Mouse (Mus musculus): ENCODE data around the gene Hopx.

DNA sequence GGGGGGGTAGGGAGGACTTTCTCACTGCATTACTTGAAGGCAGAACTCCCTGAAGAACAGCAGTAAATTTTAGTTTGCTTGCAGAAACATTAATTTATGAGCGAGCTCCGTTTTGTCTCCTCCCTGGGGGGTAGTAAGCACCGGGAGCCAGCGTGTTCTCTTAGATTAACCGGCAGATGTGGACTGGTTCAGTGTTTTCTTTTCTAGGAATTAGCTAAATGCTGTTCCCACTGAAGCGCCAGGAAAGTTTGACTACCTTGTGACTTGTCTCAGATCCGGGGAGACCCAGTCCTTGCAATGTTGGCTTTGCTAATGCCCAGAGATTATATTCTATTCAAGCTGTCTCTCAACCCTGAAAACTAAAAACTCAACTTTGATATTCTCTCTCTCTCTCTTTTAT is 26.4 kb upstream of the Hopx start:
- TF ChIP-seq CTCF (IDR thresholded peaks at IDR 0.05; ENCODE audit: borderline replicate concordance, control insufficient read depth, extremely low read depth, insufficient read depth, low read length, poor library complexity), result no peak
- no peak for TF ChIP-seq POLR2A (IDR thresholded peaks at IDR 0.05; ENCODE audit: control insufficient read depth, extremely low read depth, insufficient read depth, low read length, poor library complexity)
